Mouse (Mus musculus) thymus, adult 18-20 months (tissue): ENCODE results near the gene Hexim1.

Source experiments
- DNase-seq, 2 experiments: peaks; one replicate each; pipeline ENCODE4 v3.0.0; 2022; ENCODE audit warnings: mixed read lengths in 2 of 2

The Hexim1 gene

GRCm38 (mm10) chr11:103161449-103161848 is 45.4 kb downstream of the Hexim1 start:
- DNase-seq = no peak

DNA sequence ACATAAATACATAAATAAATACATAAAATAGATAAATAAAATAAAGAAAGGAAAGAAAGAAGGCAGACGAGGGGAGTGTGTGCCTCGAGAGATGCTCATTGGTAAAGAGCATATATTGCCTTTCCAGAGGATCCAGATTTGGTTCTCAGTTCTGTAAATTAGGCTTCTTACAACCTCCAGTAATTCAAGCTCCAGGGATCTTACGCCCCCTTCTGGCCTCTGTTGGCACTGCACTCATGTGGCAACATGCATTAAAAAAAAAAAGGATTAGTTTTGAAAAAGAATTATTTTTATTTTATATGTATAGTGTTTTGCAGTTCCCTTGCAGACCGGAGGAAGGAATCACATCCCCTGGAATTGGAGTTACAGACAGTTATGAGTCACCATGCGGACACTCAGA is 46.1 kb downstream of the Hexim1 start:
- DNase-seq = no peak

- peak in 1 of 2 experiments; percentile 26 for DNase-seq
Observed at GRCm38 (mm10) chr11:103164391-103164790, 48.4 kb downstream of the Hexim1 start.

- peak; percentile 54 to 71 for DNase-seq
Observed at GRCm38 (mm10) chr11:103168690-103169390, 52.8 kb downstream of the Hexim1 start.
